Mouse (Mus musculus): ENCODE data around the gene Gm16430. TPM values are rescaled to one million over a fixed set of nuclear protein-coding genes. Genes with fewer than 3 reads are reported as not detected.
"Not testable (repeated sequence)": the region's sequence is repeated elsewhere in the genome, so short reads cannot be mapped to it uniquely, and the experiment has no call there.

Gm16430 gene
- polyA plus RNA-seq (2014; fragmentation: Nextera tagmentation; extraction: Ambion mirVana), result not detected in 2 replicates

- H3K4me2 ChIP-seq (ENCODE audit: low read depth, severe bottlenecking); H3K9ac ChIP-seq (ENCODE audit: low read length): not testable (repeated sequence)
- WGBS, result no CpG with 5 or more reads among the region's 7 CpGs
Observed at GRCm38 (mm10) chrX:54621911-54622310, at the start of gene Gm16430. Gm16430 (plus strand) TSS chrX:54622211.

More at GRCm38 (mm10) chrX:54621911-54622310, at the start of gene Gm16430:
- H3K9me3 ChIP-seq (ENCODE audit: control insufficient read depth, low read length); H3K4me3 ChIP-seq (ENCODE audit: low read depth, low read length); H3K27ac ChIP-seq (replicated peaks; ENCODE audit: low read depth, low read length); H3K36me3 ChIP-seq (ENCODE audit: control insufficient read depth, insufficient read depth, low read length); H3K27me3 ChIP-seq (ENCODE audit: control insufficient read depth, insufficient read depth, low read length); H3K4me1 ChIP-seq (ENCODE audit: control insufficient read depth, insufficient read depth, low read length); DNase-seq (ENCODE audit: low spot score); ATAC-seq (ENCODE audit: insufficient number of reproducible peaks, low FRiP score, low TSS enrichment, low read depth): not testable (repeated sequence)

Other genes with a start within 250 kb of the Gm16430 start
- gene Gm16405, start 91.0 kb upstream of the Gm16430 start, polyA plus RNA-seq (2014; fragmentation: Nextera tagmentation; extraction: Ambion mirVana), result not detected in 2 replicates